Mouse (Mus musculus): ENCODE results near the gene Ankrd50. TPM values are rescaled to one million over a fixed set of nuclear protein-coding genes. Genes with fewer than 3 reads are reported as not detected.

The Ankrd50 gene
- 24.8 TPM for polyA plus RNA-seq (2015; fragmentation: Illumina TruSeq; extraction: RNeasy Lipid Tissue Mini Kit (QIAGEN cat#74804); ENCODE audit: insufficient read depth, low replicate concordance)

DNA sequence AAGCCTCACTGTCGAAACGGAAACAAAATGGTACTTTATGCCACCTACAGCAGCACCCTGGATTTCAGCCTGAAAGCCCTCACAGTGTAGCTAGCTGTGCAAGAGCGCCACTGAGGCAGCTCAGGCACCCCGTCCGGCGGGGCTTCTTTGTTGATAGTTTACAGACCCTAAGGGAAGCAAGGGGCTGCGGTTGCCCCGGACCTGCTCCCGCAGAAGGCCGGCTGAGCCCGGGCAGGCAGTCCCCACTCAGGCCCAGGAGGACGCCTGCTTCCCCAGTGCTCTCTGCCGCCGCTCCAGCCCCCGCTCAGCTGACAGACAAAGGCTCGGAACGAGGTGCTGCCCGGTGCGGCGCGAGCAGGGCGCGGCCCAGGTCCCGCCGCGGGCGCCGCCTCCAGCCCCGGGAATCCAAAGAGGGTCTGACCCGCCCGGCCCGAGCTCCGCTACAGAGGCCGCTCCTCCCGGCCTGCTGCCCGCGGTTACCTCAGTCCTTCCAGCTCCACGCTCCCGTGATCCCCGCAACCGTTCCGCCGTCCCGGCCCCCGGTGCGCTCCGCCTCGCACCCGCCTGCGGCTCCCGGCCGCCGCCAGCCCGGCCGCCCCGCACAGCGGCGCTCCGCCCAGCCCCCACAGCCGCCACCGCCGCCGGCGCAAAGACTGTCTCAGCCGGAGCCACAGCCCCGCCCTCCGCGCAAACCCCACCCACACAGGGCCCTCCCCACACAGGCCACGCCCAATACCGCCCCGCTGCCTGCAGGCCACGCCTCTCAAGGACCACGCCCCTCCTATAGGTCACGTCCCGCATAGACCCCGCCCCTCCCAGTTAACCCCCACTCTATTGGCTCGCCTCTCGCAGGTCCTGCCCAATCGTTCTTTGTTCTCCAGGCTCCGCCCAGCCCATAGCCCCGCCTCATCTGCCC is at the start of gene Ankrd50:
Ankrd50 (minus strand) TSS at position 654 of the 916 bp plus-strand sequence.

Measured in spleen, adult 10 weeks (tissue).